Mouse (Mus musculus): ENCODE data around the gene Fbrsl1.
A peak's percentile ranks its signal among the peaks of the same experiment; 100 is the strongest.
"Not testable (repeated sequence)": the region's sequence is repeated elsewhere in the genome, so short reads cannot be mapped to it uniquely, and the experiment has no call there.

Gene Fbrsl1

DNA sequence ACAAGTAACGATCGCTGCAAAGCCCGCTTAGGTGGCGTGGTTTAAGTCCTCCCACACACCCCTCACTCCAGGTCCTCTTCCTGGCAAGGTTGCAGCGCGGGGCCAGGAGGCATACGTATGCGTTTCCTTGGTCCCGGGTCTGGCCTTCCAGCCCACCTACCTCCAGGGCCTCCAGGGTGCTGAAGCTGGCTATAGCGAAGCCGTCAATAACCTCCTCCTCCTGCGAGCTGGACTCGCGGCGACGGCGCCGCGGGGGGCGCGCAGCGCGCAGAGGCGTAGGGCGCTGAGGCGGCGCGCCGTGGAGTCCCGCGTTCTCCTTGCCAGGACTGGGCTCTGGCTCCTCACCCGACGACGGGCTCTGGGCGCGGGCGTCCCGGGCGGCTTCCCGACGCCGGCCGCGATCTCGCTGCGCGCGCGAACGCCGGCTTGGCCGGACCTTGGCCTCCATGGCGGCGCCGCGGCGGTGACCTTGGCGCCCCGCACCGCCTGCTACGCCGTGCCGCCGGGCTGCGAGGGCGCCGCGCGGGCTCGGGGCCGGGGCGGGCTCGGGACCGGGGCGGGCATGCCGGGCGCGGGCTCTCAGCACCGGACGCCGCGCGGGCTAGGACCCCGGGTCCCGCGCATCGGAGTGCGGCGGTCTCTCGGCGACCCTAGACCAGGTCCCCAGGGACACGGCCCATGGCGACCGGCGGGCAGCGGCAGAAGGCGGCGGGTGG lies 425 bp downstream of the Fbrsl1 start:
- DNase-seq = peak; percentile 49 to 51

DNA sequence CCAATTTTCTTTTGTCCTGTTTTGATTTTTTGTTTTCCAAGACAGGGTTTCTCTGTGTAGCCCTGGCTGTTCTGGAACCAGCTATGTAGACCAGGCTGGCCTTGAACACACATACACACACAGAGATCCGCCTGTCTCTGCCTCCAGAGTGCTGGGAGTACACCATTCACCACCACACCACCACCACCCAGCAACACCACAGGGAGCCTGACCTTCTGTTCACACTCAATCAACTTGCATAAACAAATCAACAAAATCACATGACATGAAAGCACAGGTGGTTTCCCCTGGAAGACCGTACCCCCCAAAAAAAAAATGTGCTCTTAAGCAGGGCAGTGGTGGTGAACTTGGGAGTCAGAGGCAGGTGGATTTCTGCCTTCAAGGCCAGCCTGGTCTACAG lies 3.8 kb downstream of the Fbrsl1 start:
- no peak for DNase-seq

DNA sequence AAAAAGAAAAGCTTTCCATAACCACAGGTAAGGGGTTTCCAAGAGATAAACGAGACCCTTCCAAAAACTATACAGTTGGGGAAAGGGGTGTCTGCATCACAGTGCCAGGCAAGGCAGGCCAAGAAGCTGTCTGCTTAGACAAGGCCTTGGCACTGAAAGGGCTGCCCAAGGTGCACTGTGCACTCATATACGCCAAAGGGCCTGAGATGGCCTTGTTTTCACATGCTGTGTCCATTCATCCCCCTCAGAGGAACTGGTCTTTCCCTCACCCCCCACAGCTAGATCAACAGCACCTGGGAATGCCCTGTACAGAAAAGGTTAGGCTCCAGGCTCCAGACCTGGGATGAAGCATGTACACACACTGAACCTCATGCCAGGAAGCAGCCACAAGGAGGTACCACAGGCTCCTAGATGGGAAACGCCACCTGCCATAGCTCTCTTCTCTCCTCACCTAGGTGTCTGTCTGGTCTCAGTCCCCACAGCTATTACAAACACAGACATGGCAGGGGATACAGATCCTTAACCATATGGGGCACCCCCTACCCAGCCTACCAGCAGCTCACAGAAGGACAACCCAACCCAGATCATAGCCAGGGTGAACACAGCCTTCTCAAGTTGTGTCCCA lies 5.2 kb downstream of the Fbrsl1 start:
- no peak for DNase-seq

DNA sequence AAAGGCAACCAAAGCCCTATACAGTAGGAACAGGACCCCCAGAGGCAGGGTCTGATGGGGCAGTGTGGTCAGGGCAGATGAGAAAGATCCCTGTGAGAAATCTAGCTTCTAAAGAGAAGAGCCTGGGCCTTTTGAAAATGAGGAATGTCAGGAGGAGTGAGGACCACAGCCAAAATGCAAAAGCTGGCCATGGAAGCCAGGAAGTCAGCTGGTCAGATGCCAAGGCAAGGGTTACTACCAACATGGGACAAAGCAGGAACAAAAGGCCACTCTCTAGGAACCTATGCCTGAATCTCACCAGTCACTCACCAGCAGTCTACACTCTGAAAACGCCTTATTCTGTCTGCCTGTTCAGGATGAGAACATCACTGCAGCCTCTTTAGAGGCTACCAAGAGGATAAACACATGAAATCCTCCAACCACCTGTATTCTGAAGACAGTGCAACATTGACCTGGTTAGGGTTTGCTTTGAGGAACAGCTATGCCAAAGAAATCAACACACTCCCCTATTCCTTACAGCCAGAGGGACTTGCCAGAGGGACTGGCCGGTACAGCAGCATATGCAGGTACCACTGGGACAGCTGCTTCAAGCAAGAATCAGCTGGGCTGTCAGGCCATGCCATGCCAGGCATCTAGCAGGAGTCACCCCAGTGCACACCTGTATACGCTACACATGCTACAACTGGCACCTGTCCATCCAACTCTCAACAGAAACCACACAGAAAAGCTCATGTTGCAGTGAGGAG lies 8.6 kb downstream of the Fbrsl1 start:
- no peak for DNase-seq

DNA sequence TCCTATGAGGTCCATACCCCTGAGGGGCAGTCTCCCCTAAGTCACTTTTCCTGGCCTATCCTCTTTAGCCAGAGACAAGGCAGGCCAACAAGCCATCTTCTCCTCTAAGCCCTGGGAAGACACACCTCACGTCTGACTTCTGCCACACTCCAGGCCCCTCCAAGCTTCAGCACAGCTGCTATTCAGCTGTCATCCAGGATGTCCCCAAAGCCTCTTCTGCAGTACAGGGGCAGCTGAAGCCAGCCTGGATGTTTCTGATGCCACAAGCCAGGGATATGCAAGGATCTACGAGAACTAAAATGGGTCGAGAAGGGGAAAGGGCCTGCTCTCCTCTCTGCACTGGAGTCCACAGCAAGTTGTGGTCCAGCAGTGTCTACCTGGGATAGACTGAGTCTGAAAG lies 9.7 kb downstream of the Fbrsl1 start:
- DNase-seq = no peak

DNA sequence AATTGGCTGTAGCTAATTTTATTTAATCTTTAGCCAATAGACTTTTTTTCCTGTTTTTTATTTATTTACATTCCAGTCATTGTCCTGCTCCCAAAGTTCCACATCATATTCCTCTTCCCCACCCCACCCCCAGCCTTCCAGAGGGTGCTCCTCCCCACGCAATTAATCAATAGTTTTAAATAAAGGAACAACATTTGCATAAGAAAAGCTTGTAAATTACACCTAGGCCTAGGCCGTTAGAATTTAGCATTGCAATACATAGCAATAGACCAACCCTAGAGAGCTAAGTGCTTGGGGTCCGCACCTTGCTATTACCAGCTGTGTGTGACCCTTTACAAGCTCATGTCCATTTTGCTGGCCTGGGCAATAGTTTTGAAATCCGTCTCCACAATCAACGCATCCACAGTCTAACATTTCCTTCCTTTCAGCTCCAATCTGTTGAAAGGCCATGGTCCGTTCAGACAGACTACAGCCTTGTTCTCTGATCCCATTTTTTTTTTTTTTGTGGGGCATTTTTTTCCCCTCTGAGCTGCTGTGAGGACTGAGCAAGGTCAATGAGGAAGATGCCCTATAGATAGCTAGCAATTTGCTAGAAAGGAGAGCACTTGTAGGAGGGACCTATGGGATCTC lies 10.6 kb downstream of the Fbrsl1 start:
- DNase-seq = no peak

DNA sequence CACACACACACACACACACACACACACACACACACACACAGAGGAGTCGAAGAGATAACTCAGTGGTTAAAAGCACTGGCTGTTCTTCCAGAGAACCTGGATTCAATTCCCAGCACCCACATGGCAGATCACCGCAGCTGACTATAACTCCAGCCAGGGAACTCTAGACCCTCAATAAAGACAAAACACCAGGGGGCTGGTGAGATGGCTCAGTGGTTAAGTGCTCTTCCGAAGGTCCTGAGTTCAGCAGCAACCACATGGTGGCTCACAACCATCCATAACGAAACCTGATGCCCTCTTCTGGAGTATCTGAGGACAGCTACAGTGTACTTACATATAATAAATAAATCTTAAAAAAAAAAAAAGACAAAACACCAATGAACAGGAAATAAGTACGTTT lies 12.1 kb downstream of the Fbrsl1 start:
- not testable (repeated sequence) for DNase-seq

DNA sequence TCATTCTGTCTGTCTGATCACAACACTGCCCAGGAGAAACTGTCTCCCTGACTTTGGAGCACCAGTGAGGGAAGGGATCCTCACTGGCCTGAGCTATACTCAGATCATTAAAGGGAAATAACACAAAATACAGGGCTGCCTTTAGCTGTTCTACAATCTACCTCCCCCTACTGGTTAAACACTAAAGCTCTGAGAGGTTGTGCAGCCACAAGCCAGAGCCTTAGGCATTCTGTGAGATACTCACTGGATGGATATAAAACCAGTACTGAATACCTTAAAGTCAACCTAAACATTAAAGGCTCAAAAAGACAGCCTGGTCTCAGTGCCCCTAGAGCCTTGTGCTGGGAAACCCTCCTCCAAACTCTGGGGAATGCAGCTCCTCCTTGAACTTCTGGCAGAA lies 13.5 kb downstream of the Fbrsl1 start:
- DNase-seq = no peak

DNA sequence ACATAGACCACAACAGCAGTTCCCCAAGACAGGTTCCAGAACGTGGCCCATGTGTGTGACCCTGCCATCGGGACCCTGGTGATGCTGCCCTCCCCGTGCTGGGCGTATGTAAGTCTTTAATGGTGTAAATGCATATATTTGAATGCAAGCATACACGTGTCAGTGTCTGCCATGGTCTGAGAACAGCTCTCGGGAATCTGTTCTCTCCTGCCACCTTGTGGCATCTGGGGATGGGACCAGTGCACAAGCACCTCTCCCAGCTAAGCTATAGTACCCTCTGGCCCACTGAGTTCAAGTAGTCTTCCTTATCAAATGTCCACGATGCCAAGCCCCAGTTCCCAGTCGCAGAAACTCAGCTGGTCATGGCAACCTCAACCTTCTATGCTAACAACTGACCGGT lies 19.3 kb downstream of the Fbrsl1 start:
- DNase-seq = peak; percentile 31 to 37

DNA sequence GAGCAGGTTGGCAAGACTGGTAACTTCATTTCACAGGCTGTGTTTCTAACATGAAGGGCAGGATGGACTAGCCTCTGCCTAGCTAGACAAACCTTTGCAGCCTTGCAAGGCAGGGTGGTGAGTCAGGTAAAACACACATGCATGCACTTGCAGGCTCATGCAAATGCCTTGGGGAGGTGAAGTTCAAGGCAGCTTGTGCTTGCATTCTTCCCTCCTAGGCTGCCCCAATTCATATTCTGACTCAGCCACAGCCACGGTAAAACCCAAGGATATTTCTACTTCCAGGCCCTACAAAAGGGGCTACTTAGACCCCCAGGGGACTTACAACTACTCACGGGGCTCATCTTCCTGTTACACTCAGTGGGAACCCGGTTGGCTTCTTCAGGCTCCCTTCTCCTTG lies 20.0 kb downstream of the Fbrsl1 start:
- no peak for DNase-seq

DNA sequence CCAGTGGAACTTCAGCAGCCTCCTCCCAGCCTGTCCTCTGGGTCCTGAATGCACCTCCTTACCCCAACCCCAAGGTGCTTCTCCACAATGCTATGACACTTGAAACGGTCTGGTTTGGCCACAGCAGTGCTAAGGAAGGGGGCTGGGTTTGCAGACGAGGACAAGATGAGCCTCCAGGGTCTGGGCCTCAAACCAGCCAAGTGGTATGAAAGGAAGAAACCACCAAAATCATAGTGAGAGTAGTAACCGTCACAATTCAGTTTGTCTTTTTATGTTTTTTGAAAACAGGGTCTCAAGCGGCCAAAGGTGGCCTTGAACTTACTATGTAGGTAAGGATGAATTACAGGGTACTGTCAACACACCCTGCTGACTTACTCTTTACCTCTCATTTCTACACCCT lies 23.1 kb downstream of the Fbrsl1 start:
- DNase-seq = no peak

DNA sequence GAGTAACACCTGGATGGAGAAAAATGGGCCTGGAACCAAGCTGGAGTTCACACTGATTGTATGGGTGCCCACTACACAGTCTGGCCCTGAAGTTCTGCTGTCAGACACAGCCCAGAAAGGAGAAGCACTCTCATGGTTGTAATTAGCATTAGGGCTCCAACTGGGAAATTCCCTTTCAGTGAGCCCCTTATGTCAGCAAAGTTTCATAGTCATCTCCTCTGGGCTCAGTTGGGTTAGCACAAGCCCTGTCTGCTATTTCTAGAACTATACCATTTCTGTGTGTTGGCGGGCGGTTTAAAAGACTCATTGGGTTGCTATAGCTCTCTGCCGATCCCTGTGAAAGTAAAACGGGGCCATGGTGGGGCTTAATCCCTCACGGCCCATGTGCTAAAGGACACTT lies 24.1 kb downstream of the Fbrsl1 start:
- no peak for DNase-seq

DNA sequence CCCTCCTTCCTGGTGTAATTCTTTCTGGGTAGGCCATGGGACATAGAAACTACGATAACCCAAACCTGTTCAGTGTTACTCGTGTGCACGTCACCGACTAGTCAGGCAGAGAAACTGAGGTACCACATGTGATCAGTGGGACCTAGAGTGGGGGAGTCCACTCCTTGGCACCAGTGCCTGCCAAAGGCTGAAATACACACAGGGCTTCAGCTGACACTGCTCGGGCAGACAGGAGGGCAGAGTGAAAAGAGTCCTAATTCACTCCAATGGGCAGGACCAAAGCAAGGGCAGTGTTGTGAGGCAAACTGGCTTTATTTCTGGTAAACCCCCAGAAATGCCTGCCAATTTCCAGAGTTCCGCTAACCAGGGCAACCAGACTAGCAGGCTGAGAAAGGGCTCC lies 26.9 kb downstream of the Fbrsl1 start:
- no peak for DNase-seq

DNA sequence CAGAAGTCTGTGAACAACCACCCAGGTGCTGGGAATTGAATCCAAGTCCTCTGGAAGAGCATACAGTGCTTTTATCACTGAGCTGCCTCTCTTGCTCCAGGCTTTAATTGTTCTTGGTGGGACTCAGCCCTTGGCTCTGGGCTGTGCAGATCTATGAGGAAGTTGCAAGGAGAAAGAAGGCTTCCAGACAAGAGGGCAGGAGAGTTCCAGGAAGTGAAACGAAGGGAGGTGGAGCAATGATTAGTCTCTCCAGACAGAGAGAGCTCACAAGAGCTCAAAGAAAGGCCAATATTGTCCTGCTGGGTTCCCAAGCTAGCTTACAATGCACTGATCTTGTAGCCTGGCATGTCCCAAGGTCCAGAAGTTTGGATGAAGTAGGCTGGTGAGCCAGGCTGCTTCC lies 27.4 kb downstream of the Fbrsl1 start:
- no peak for DNase-seq

DNA sequence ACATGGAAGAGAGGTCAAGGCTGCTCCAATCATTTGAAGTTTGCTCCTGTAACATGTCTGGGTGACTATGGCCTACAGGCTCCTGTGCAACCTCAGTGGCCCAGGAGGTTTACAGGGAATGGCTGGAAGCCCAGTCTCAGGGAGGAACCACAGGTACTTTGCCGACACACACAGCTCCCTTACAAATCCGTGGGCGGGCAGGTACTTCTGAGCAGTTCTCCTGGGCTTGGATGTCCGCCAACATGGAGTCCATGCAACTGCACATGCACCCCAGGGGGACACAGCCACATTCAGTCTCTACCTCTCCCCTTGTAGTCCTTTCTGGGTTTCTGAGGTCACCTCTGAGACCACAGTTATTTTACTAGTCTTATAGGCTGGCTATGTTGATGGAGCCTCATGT lies 28.1 kb downstream of the Fbrsl1 start:
- DNase-seq = no peak

DNA sequence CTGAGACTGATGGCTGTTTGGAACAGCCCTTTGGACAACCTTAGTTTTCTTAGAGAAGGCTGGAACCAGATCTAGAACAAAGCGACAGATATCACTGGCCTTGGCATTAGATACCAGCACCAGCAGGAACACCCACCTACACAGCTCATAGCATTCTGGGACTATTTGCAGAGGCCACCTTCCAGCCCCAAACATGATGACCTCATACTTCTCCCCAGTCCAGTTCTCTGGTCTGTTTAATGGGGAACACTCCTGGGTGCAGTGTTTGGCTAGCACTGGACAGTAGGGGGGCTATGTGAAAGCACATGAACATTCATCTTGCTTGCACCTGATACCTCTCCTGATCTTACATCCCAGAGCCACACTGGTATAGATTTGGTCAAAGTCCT lies 29.8 kb downstream of the Fbrsl1 start:
- DNase-seq = no peak

DNA sequence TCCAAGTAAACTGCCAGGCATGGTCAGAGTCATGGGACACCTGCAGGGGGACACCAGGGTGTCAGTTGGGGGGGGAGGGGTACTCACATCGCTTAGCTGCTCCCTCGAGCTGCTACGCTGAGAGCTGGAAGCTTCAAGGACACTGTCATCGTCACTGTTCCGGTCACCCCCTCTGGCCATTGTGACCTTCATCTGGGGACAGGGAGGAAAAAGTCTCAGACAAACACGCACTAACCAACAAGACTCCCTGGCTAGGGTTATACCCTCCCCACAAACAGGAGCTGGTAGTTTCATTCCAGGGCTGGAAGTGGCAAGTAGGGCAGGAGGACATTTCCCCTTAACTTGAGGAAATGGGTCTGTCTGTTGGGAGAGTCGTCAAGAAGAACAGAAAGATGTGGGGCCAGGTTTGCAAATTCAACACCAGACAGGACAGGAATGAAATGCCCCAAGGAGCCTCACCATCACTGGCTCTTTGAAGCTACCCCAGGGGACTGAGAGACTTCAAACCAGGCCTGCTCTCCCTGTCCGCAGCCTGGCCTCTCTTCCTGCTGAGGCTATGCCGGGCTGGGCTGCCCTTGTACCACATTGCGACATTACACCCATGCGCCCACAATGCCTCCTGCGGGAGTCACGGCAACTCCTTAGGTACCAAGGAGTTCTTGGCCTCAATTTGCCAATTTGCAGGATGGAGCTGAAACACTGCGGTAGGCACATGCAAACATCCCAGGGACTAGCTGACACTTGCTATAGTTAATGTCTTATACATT lies 30.4 kb downstream of the Fbrsl1 start:
- no peak for DNase-seq

DNA sequence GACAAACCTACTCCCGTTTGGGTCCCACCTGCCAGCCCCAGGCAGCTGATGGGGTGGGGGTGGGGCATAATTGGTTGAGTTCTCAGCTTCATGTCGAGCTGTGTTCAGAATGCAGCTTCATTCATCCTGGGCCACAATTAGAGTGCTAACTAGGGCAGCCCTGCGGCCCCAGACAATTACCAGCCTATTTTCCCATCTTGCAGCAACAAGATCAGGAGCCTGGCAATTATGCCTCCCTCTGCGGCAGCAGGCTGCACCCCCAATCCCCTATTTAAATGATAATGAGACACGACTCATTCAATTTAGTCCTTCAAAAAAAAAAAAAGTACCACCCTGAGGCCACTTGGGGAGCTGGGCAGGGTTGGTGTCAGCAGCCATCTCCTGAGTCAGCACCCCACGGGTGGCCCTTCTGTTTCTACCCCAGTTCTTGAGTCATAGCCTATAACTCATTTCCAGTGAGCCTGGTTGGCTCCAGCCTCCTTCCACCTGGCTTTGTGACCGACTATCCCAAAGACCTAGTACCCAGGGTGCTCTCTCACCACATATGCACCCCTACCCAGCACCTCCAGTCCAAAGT lies 31.4 kb downstream of the Fbrsl1 start:
- no peak for DNase-seq

DNA sequence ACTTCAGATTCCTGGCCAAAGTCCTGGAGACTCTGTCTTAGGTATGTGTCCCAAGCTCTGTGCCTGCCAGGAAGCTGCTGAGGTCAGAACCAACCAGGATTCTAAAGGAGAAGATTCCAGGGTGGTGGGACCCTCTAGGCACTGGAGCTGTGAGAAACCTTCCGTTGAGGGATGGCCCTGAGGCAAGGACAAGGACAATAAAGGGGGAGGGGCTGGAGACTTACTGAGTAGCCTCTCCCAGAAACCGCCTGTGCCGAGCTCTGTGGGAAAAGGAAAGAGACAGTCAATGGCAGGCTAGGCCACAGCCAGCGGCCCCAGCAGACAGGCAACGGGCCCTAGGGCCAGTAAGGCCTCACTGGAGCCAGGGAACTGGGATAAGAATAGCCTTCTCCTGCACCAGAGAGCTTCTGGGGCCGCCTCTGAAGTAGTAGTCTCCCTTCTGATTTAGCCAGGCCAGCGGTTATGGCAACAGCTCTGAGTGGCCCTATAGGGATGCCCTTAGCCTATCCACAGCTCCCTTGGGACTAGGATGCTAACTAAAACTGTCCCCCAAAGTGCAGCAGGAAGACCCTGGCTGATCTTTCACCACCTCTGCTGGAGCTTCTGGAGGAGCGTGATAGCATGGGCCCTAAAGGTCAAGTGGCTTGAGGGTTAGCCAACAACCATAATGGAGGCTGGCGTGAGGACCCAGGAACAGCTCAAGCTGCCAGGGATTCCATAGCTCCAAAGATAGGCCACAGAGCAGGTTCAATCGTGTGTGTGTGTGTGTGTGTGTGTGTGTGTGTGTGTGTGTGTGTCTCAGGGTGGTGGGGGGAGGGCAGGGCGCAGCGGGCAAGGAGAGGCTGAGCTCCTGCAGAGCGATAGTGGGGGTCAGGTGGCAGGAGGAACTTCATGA lies 32.2 kb downstream of the Fbrsl1 start:
- no peak for DNase-seq

DNA sequence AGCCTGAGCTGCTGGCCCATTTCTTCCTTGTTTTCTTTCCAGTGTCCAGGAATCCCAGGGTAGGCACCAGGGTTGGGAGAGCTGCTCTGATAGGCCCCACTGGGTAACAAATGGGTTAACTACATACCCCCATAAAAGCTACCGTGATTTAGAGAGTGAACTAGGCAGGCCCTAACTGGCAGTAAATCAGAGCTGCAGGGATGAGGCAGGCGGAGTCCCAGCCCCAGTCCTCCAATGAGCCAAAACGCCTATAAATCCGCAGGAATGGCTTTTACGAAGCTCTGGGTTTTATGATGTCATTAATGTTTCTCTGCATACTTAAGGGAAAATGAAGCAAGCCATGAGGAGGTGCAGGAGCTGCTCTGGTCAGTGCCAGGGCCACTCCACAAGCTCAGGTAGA lies 33.3 kb downstream of the Fbrsl1 start:
- DNase-seq = no peak

DNA sequence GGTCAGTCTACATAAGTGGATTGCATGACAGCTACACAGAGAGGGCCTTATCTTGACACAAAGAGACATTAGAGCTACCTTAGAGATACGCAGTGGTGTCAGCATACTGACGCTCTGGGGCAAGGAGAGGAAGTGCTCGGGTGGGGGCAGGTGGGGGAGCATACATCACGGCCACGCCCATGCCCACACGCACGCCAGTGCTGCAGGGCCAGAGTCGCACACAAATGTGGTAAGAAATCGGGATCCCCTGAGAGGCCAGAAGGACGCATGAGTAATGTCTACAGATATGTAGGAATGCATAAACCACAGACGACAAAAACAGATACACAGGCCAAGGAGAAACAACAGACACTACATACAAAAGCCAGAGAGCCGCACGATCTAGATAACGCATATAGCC lies 35.3 kb downstream of the Fbrsl1 start:
- no peak for DNase-seq

DNA sequence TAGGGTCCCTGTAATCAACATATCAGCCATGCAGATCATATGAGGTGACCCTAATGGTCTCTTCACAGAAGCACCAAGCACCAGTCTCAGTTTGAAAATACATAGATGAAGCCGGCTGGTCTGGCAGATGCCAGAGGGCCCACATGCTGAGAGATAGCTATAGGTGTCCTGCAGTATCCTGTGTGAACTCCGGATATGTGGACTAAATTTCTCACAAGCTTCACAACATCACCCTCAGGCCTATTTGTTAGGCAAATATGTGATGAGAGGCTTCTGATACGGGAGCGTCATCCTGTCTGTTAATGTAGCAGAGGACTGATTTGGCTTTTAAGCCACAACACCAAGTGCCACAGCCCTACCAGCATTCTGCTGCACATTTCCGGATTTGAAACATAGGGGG lies 37.9 kb downstream of the Fbrsl1 start:
- no peak for DNase-seq

Data from B cell, adult 2 months (primary cell).